Comparison of ENCODE assay signal across 8 mouse cellular contexts in the genomic region with DNA sequence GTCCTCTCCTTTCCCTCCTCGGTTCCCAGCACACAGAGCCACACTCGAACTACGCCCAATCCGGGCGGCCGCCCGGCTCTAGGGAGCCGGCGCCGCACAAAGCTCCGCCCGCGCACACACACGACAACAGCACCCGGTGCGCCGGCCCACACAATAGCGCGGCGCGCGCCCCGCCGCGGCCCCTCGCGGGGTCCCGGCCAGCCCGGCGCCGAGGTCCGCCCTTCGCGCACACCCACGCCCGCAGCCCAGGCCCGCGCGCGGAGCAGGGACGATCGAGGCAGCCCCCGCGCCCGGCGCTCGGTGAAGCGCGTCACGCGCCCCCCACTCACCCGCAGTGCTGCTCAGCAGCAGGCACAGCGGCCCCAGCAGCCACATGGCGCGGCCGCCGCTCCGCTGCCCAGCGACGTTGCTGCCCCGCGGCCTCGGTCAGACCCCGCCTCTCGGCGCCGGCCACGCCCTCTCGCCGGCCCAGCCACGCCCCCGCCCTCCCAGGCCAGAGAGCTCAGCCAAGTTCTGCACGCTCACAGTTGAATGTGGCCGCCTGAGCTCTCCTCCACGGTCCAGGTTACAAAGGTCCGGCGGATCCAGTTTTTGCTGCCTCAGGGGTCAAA. TPM values are rescaled to one million over a fixed set of nuclear protein-coding genes. Genes with fewer than 3 reads are reported as not detected.
DNase-seq lines count a peak whose midpoint lies in the region; ATAC-seq lines count a peak whose summit lies in the region.

Gene Ldlrad3 (minus strand): TSS at position 435 of the 611 bp plus-strand sequence.

- H3K27me3 ChIP-seq in hindbrain, embryonic 10.5 days (ENCODE audit: insufficient read depth, poor library complexity, severe bottlenecking): no peaks in the 10 kb centered on the region
- H3K27me3 ChIP-seq in lung, embryonic 16.5 days (ENCODE audit: control insufficient read depth, insufficient read depth, low read depth, low read length): no peaks in the 10 kb centered on the region

- peak within 1 kb of the TSS; percentile 77 for H3K4me3 ChIP-seq in hindbrain, embryonic 10.5 days
- peak within 1 kb of the TSS; percentile 76 for H3K4me3 ChIP-seq in lung, embryonic 16.5 days (ENCODE audit: low read length)

- peak within 1 kb of the TSS; percentile 84 for H3K9ac ChIP-seq in lung, embryonic 16.5 days (ENCODE audit: low read length)

- H3K27ac ChIP-seq in hindbrain, embryonic 10.5 days: peak within 1 kb of the TSS; percentile 97
- peak within 1 kb of the TSS; percentile 92 for H3K27ac ChIP-seq in lung, embryonic 16.5 days (ENCODE audit: low read length)

- H3K36me3 ChIP-seq in hindbrain, embryonic 10.5 days: no peaks in the 10 kb centered on the region
- H3K36me3 ChIP-seq in lung, embryonic 16.5 days (ENCODE audit: control insufficient read depth, insufficient read depth, low read length): no peaks in the 10 kb centered on the region

- no peaks in the 10 kb centered on the region for H3K9me3 ChIP-seq in hindbrain, embryonic 10.5 days
- H3K9me3 ChIP-seq in lung, embryonic 16.5 days (ENCODE audit: control insufficient read depth, low read length): no peaks in the 10 kb centered on the region

- peaks cover 38% of the 10 kb centered on the region for H3K4me1 ChIP-seq in hindbrain, embryonic 10.5 days (replicated peaks)
- H3K4me1 ChIP-seq in lung, embryonic 16.5 days (replicated peaks; ENCODE audit: control insufficient read depth, insufficient read depth, low read length): peaks cover 32% of the 10 kb centered on the region

- under 1% methylated on average over 77 of the region's 77 CpGs for WGBS in hindbrain, embryonic 10.5 days
- WGBS in lung, embryonic 16.5 days: 0% methylated on average over 70 of the region's 77 CpGs

- H3K4me2 ChIP-seq in lung, embryonic 16.5 days (ENCODE audit: low read depth, low read length): peak within 1 kb of the TSS; percentile 81

- peak; percentile 90 for DNase-seq in MN1 (ENCODE audit: low spot score)
- peak; percentile 85 for DNase-seq in cerebellum, adult 9-10 months
- DNase-seq in hindbrain, embryonic 10.5 days (ENCODE audit: low spot score): peak; percentile 95
- DNase-seq in layer of hippocampus, adult 9-11 months: peak; percentile 83
- peak; percentile 86 for DNase-seq in ovary, adult 18-20 months (ENCODE audit: low spot score)
- peak; percentile 61 for DNase-seq in thymus, postnatal 0 days (ENCODE audit: low spot score)

- peak; percentile 86 for ATAC-seq in frontal cortex, adult (ENCODE audit: low TSS enrichment)
- peak; percentile 95 for ATAC-seq in lung, embryonic 16.5 days (ENCODE audit: low read depth)

RNA-seq across cellular contexts. Expression of gene Ldlrad3, which starts in this region (rescaled TPM):
- polyA plus RNA-seq in hindbrain, embryonic 10.5 days (2016; fragmentation: Nextera tagmentation; extraction: Ambion mirVana): 54.4 and 55.9 TPM in 2 replicates
- polyA plus RNA-seq in lung, embryonic 16.5 days (2015; fragmentation: Nextera tagmentation; extraction: Ambion mirVana): 47.2 and 50.0 TPM in 2 replicates
- polyA plus RNA-seq in thymus, postnatal 0 days (2015; fragmentation: Nextera tagmentation; extraction: Ambion mirVana): 10.3 and 13.6 TPM in 2 replicates

Comparison
In these comparisons a context has a peak if more than half of its experiments do, and no peak if none do; other contexts are left out.
1. Peak in every context shown above with its lines: DNase-seq, ATAC-seq, H3K4me3 ChIP-seq and H3K27ac ChIP-seq.